Comparison of ENCODE assay signal across 23 mouse cellular contexts in the genomic region with DNA sequence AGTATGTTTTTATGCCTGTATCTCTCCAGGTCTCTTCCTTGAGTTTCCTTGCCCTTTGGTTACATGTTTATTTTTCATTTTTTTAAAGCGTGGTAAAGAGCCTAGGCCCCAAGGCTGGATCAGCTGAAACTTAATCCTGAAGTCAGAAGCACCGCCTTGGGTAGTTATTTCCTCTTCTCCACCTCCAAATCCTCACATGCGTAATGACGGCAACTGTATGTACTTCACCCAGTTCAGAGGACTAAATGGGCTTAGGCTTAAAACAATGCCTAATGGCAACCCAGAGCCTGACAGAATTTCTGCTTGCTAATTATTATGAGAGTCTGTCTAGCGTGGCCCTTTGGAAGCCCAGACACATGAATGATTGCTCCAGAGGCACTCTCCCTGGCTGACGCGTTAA.
A peak's percentile ranks its signal among the peaks of the same experiment; 100 is the strongest.
DNase-seq lines count a peak whose midpoint lies in the region; ATAC-seq and TF ChIP-seq lines count a peak whose summit lies in the region.
"Had no signal": no experiment of that assay in that cellular context is flagged by ENCODE, and none has a peak within 500 bp of the region (broad histone marks: within the 10 kb centered on the region; RNA-seq: fewer than 3 reads in every experiment).

No protein-coding gene starts in this region.

- no peaks in the 10 kb centered on the region for H3K36me3 ChIP-seq in hindbrain, embryonic 10.5 days
- no peaks in the 10 kb centered on the region for H3K36me3 ChIP-seq in hindbrain, postnatal 0 days (ENCODE audit: insufficient read depth, low read length)
- no peaks in the 10 kb centered on the region for H3K36me3 ChIP-seq in embryonic facial prominence, embryonic 15.5 days
- H3K36me3 ChIP-seq: hindbrain, embryonic 13.5 days; midbrain, embryonic 10.5 days; neural tube, embryonic 15.5 days had no signal

- no peak overlapping the region for H3K9ac ChIP-seq in hindbrain, postnatal 0 days (replicated peaks; ENCODE audit: low read length)
- H3K9ac ChIP-seq in embryonic facial prominence, embryonic 15.5 days, result no peak overlapping the region
- H3K9ac ChIP-seq: hindbrain, embryonic 13.5 days; liver, postnatal 0 days; neural tube, embryonic 15.5 days had no signal

- H3K4me2 ChIP-seq in hindbrain, postnatal 0 days (ENCODE audit: low read depth, low read length), result no peak overlapping the region
- H3K4me2 ChIP-seq in embryonic facial prominence, embryonic 15.5 days (replicated peaks), result 0 out of 2 replicates have a peak overlapping the region, but pooled peaks have one; percentile 11
- H3K4me2 ChIP-seq: hindbrain, embryonic 13.5 days; liver, embryonic 11.5 days; neural tube, embryonic 15.5 days had no signal

- peak overlapping the region; percentile 45; the same call in 1 of the 2 replicates for H3K27ac ChIP-seq in hindbrain, embryonic 10.5 days
- H3K27ac ChIP-seq in hindbrain, postnatal 0 days, result no peak overlapping the region
- H3K27ac ChIP-seq in embryonic facial prominence, embryonic 15.5 days (replicated peaks), result peak overlapping the region; percentile 44; the same call in 1 of the 2 replicates
- H3K27ac ChIP-seq: heart, adult 2 months; hindbrain, embryonic 13.5 days; macrophage; midbrain, embryonic 10.5 days; neural tube, embryonic 15.5 days had no signal

- no peak for ATAC-seq in hindbrain, postnatal 0 days
- no peak for ATAC-seq in embryonic facial prominence, embryonic 15.5 days (ENCODE audit: insufficient number of reproducible peaks, low FRiP score, low TSS enrichment, low read depth)
- ATAC-seq: inflammation-experienced regulatory T-cells, adult 6 months; liver, postnatal 0 days; lung, postnatal 0 days had no signal

- 84% methylated on average over 7 of the region's 7 CpGs for WGBS in hindbrain, embryonic 10.5 days
- 72% methylated on average over 7 of the region's 7 CpGs for WGBS in hindbrain, postnatal 0 days
- 42% methylated on average over 7 of the region's 7 CpGs for WGBS in embryonic facial prominence, embryonic 15.5 days

- no peaks in the 10 kb centered on the region for H3K9me3 ChIP-seq in hindbrain, embryonic 10.5 days
- H3K9me3 ChIP-seq in hindbrain, postnatal 0 days (ENCODE audit: low read length), result no peaks in the 10 kb centered on the region
- H3K9me3 ChIP-seq in embryonic facial prominence, embryonic 15.5 days (replicated peaks), result no peaks in the 10 kb centered on the region
- H3K9me3 ChIP-seq: hindbrain, embryonic 13.5 days; midbrain, embryonic 10.5 days; neural tube, embryonic 15.5 days had no signal

- DNase-seq in hindbrain, embryonic 10.5 days (ENCODE audit: low spot score), result no peak
- no peak for DNase-seq in hindbrain, postnatal 0 days (ENCODE audit: low spot score)
- peak; percentile 20 for DNase-seq in retina, postnatal 1 day
- no peak for DNase-seq in retina, embryonic 14.5 days (ENCODE audit: low spot score)
- no peak for DNase-seq in yolk sac, embryonic 10.5 days (ENCODE audit: low spot score)
- DNase-seq in frontal cortex, postnatal 10 days (ENCODE audit: low spot score in 2 of 2), result no peak
- DNase-seq: adrenal gland, adult 2 months; cerebellum, adult 18-20 months; cerebellum, postnatal 14 days; gastrocnemius, postnatal 25 days; heart, adult 2 months; kidney, adult 18-20 months; liver, postnatal 0 days; thymus, adult 18-20 months; thymus, postnatal 4 days had no signal

- TF ChIP-seq CTCF in hindbrain, postnatal 0 days (IDR thresholded peaks at IDR 0.05; ENCODE audit: low read depth), result no peak

- H3K27me3 ChIP-seq in hindbrain, embryonic 10.5 days (ENCODE audit: insufficient read depth, poor library complexity, severe bottlenecking), result no peaks in the 10 kb centered on the region
- no peaks in the 10 kb centered on the region for H3K27me3 ChIP-seq in hindbrain, postnatal 0 days (ENCODE audit: insufficient read depth, low read length)
- H3K27me3 ChIP-seq in embryonic facial prominence, embryonic 15.5 days, result no peaks in the 10 kb centered on the region
- H3K27me3 ChIP-seq: hindbrain, embryonic 13.5 days; neural tube, embryonic 15.5 days had no signal

- H3K4me1 ChIP-seq in hindbrain, embryonic 10.5 days (replicated peaks), result peaks cover 14% of the 10 kb centered on the region
- H3K4me1 ChIP-seq in hindbrain, postnatal 0 days (ENCODE audit: insufficient read depth, low read length), result no peaks in the 10 kb centered on the region
- peaks cover 22% of the 10 kb centered on the region for H3K4me1 ChIP-seq in embryonic facial prominence, embryonic 15.5 days
- H3K4me1 ChIP-seq: neural tube, embryonic 15.5 days had no signal

- H3K4me3 ChIP-seq in hindbrain, embryonic 10.5 days, result no peak overlapping the region
- H3K4me3 ChIP-seq in hindbrain, postnatal 0 days (ENCODE audit: low read length), result no peak overlapping the region
- H3K4me3 ChIP-seq in embryonic facial prominence, embryonic 15.5 days (replicated peaks), result no peak overlapping the region
- H3K4me3 ChIP-seq: heart, adult 2 months; hindbrain, embryonic 13.5 days; midbrain, embryonic 10.5 days; neural tube, embryonic 15.5 days had no signal
